Mouse (Mus musculus): ENCODE measurements around the gene Hibch. TPM values are rescaled to one million over a fixed set of nuclear protein-coding genes. Genes with fewer than 3 reads are reported as not detected.

Hibch gene
- polyA plus RNA-seq, 1 experiment from 2014 or later, result 24.0 TPM

- no peak overlapping the region for H3K27ac ChIP-seq
- no peaks in the 10 kb centered on the region for H3K36me3 ChIP-seq
- H3K4me2 ChIP-seq, result no peak overlapping the region
- no peak for ATAC-seq (ENCODE audit: insufficient number of reproducible peaks, insufficient read depth, low FRiP score, low TSS enrichment, low read depth)
- H3K4me3 ChIP-seq, result no peak overlapping the region
- peaks cover 4% of the 10 kb centered on the region; the same call in 1 of the 2 replicates for H3K27me3 ChIP-seq
- H3K9ac ChIP-seq, result no peak overlapping the region
- H3K4me1 ChIP-seq, result peaks cover 19% of the 10 kb centered on the region
- WGBS, result 76% methylated on average over 2 of the region's 2 CpGs
- H3K9me3 ChIP-seq, result no peaks in the 10 kb centered on the region
Observed at GRCm38 (mm10) chr1:52954456-52954855, 109.7 kb downstream of the Hibch start.

DNA sequence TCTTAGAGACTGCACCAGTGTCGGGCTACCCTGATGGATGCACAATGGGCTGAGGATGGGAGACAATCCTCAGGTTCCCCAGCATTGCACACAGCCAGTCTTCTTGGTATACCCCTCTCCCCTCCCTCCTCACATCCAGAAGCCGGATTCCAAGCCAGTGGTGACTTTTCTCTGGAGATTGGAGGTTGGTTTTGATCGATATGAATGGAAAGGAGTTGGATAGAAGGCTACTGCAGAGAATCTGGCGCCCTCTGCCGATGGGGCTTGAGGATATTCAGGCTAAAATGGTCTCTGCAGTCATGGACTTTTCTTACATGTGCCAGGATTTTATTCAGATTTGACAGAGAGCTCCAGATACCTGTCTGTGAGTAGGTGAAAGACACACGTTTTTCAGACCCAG lies 110.4 kb downstream of the Hibch start:
- WGBS, result 40% methylated on average over 6 of the region's 6 CpGs
- no peak for ATAC-seq (ENCODE audit: insufficient number of reproducible peaks, insufficient read depth, low FRiP score, low TSS enrichment, low read depth)
- Histone ChIP-seq H3K36me3 (no peaks in the 10 kb centered on the region), H3K4me1 (peaks cover 19% of the 10 kb centered on the region), H3K4me3 (no peak overlapping the region), H3K27me3 (peaks cover 4% of the 10 kb centered on the region; the same call in 1 of the 2 replicates), H3K4me2 (no peak overlapping the region), H3K9ac (no peak overlapping the region), H3K27ac (no peak overlapping the region), H3K9me3 (no peaks in the 10 kb centered on the region)

DNA sequence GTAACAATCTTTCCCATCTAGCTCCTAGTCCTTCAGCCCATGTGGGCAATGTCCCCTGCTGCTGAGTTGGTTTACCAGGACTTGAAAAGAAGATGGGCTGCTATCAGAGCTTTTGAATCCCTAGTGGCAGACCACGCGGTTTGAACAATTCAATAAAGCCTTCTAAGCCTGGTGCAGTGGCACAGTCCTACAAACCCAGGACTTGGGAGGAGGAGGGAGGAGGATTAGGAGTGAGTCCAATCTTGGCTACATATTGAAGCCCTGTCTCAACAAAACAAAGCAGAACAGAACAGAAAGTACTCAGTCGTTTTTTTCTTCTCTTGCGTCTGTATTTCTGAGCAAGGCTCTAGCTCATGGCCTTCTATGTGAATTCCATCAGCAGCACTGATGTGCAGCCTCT lies 112.0 kb downstream of the Hibch start:
- Histone ChIP-seq H3K9me3 (no peaks in the 10 kb centered on the region), H3K9ac (no peak overlapping the region), H3K4me3 (no peak overlapping the region), H3K4me2 (no peak overlapping the region), H3K27ac (no peak overlapping the region), H3K27me3 (peaks cover 4% of the 10 kb centered on the region; the same call in 1 of the 2 replicates), H3K4me1 (peaks cover 19% of the 10 kb centered on the region), H3K36me3 (no peaks in the 10 kb centered on the region)
- ATAC-seq (ENCODE audit: insufficient number of reproducible peaks, insufficient read depth, low FRiP score, low TSS enrichment, low read depth), result no peak
- 74% methylated on average over 4 of the region's 4 CpGs for WGBS

- Histone ChIP-seq H3K9ac (no peak overlapping the region), H3K4me2 (no peak overlapping the region), H3K4me3 (no peak overlapping the region), H3K27ac (no peak overlapping the region), H3K27me3 (no peaks in the 10 kb centered on the region), H3K4me1 (no peaks in the 10 kb centered on the region), H3K9me3 (no peaks in the 10 kb centered on the region), H3K36me3 (no peaks in the 10 kb centered on the region)
- ATAC-seq (ENCODE audit: insufficient number of reproducible peaks, insufficient read depth, low FRiP score, low TSS enrichment, low read depth), result no peak
- 76% methylated on average over 6 of the region's 6 CpGs for WGBS
Observed at GRCm38 (mm10) chr1:52960191-52960590, 115.5 kb downstream of the Hibch start.

- H3K9me3 ChIP-seq, result no peaks in the 10 kb centered on the region
- no peak overlapping the region for H3K9ac ChIP-seq
- H3K4me3 ChIP-seq, result no peak overlapping the region
- ATAC-seq (ENCODE audit: insufficient number of reproducible peaks, insufficient read depth, low FRiP score, low TSS enrichment, low read depth), result no peak
- no peak overlapping the region for H3K27ac ChIP-seq
- no peaks in the 10 kb centered on the region for H3K27me3 ChIP-seq
- no peaks in the 10 kb centered on the region for H3K4me1 ChIP-seq
- WGBS, result 66% methylated on average over 2 of the region's 2 CpGs
- no peaks in the 10 kb centered on the region for H3K36me3 ChIP-seq
- no peak overlapping the region for H3K4me2 ChIP-seq
Observed at GRCm38 (mm10) chr1:52963097-52963496, 118.4 kb downstream of the Hibch start.

DNA sequence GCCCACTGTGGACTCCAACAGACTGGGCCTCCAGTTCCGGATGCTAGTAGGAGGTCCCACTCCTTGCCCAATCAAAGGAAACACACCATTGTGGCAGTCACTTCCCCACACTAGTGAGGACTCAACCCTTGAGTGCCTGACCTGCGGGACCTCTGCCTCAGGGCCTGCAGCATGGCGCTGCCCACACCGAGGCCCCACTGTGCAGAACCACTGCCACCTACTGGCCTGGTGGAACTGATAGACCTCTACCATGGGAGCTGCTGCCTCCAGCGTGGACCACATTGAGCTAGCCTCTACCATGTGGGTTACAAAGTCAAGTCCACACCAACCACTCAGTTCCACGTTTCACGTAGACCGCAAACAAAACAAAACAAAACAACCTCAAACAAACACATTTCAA lies 119.9 kb downstream of the Hibch start:
- no peaks in the 10 kb centered on the region for H3K9me3 ChIP-seq
- no peaks in the 10 kb centered on the region for H3K36me3 ChIP-seq
- no peak overlapping the region for H3K4me2 ChIP-seq
- H3K27me3 ChIP-seq, result no peaks in the 10 kb centered on the region
- no peaks in the 10 kb centered on the region for H3K4me1 ChIP-seq
- 76% methylated on average over 8 of the region's 8 CpGs for WGBS
- no peak overlapping the region for H3K27ac ChIP-seq
- no peak overlapping the region for H3K4me3 ChIP-seq
- H3K9ac ChIP-seq, result no peak overlapping the region
- ATAC-seq (ENCODE audit: insufficient number of reproducible peaks, insufficient read depth, low FRiP score, low TSS enrichment, low read depth), result 0 out of 2 replicates have a peak, but pooled peaks have one; percentile 10

Other genes with a start within 250 kb of the Hibch start
- gene Nemp2, start 214.2 kb upstream of the Hibch start, polyA plus RNA-seq (2015; fragmentation: Nextera tagmentation; extraction: Ambion mirVana), result 10.2 and 11.3 TPM in 2 replicates
- 1.6 and 1.9 TPM in 2 replicates for gene Mfsd6, start 117.5 kb upstream of the Hibch start, polyA plus RNA-seq (2015; fragmentation: Nextera tagmentation; extraction: Ambion mirVana)
- gene Inpp1, start 27.2 kb upstream of the Hibch start, polyA plus RNA-seq (2015; fragmentation: Nextera tagmentation; extraction: Ambion mirVana), result 16.4 and 21.3 TPM in 2 replicates
- gene 1700019D03Rik, start 175.2 kb downstream of the Hibch start, polyA plus RNA-seq (2015; fragmentation: Nextera tagmentation; extraction: Ambion mirVana), result 2.9 and 3.2 TPM in 2 replicates
- gene Mstn, start 216.7 kb downstream of the Hibch start, polyA plus RNA-seq (2015; fragmentation: Nextera tagmentation; extraction: Ambion mirVana), result 0.72 and 0.77 TPM in 2 replicates

All from embryonic facial prominence, embryonic 13.5 days (tissue).